Mouse (Mus musculus) heart, adult 2 months (tissue): Measurements from ENCODE around the gene Tsg101. TPM values are rescaled to one million over a fixed set of nuclear protein-coding genes. Genes with fewer than 3 reads are reported as not detected.
A peak's percentile ranks its signal among the peaks of the same experiment; 100 is the strongest.

Experiments used
- DNase-seq, 2 experiments: peaks; one replicate each; pipeline ENCODE4 v3.0.0; 2021
- H3K27ac ChIP-seq: fragments of 200-600 bp; 2 replicates; pipeline ENCODE4 v1.8.1; 2022
- H3K27me3 ChIP-seq: fragments of 200-500 bp; 2 replicates; pipeline ENCODE4 v1.6.1; 2012; ENCODE audit warnings: mild to moderate bottlenecking, low read length, inconsistent platforms, mixed read lengths; ENCODE audit not compliant: control insufficient read depth, insufficient read depth
- H3K36me3 ChIP-seq: fragments of 200-500 bp; 2 replicates; pipeline ENCODE4 v1.6.1; 2012; ENCODE audit warnings: low read length, inconsistent platforms; ENCODE audit not compliant: control insufficient read depth, insufficient read depth
- H3K4me1 ChIP-seq: fragments of 200-500 bp; 2 replicates; pipeline ENCODE4 v1.6.1; 2011; ENCODE audit warnings: low read length; ENCODE audit not compliant: control insufficient read depth, insufficient read depth
- H3K4me3 ChIP-seq: fragments of 200-600 bp; 2 replicates; pipeline ENCODE4 v1.8.1; 2022
- H3K79me2 ChIP-seq: fragments of 200-500 bp; replicated peaks from 2 replicates; pipeline ENCODE4 v1.6.1; 2012; ENCODE audit warnings: mild to moderate bottlenecking, inconsistent platforms, low read length, moderate library complexity, mixed read lengths; ENCODE audit not compliant: control insufficient read depth, insufficient read depth
- H3K9ac ChIP-seq: fragments of 200-500 bp; 2 replicates; pipeline ENCODE4 v1.6.1; 2012; ENCODE audit warnings: low read depth, mild to moderate bottlenecking, control low read depth, inconsistent platforms, low read length, mixed read lengths
- CTCF ChIP-seq: fragments of 200-600 bp; IDR thresholded peaks from 2 replicates; pipeline ENCODE4 v1.8.1; 2022; ENCODE audit warnings: antibody characterized with exemption, mild to moderate bottlenecking, moderate library complexity
- EP300 ChIP-seq: fragments of 200-500 bp; IDR thresholded peaks from 2 replicates; pipeline ENCODE4 v1.6.1; 2011; ENCODE audit warnings: low read depth, low read length, control low read depth; ENCODE audit not compliant: insufficient read depth
- POLR2A ChIP-seq: fragments of 200-500 bp; IDR thresholded peaks from 2 replicates; pipeline ENCODE4 v1.6.1; 2011; ENCODE audit warnings: mild to moderate bottlenecking, low read depth, low read length, control low read depth; ENCODE audit not compliant: insufficient read depth
- WGBS: fragments of 180-500 bp; shearing (Covaris S2); methylation state at CpG from one replicate; pipeline ENCODE4 v1.1.7; 2018; 5-methylcytosine and 5-hydroxymethylcytosine counted together
- intact Hi-C: fragments of 180-260 bp; cut with DNase I; formaldehyde crosslinking; loops from one replicate; pipeline ENCODE4 v1.15.1; 2025
- polyA plus RNA-seq: library from polyadenylated mRNA; depleted of rRNA; stranded (reverse); fragments of >200 nt; gene quantifications from 2 replicates; pipeline ENCODE4 v1.2.3, GENCODE M21; 2012
- total RNA-seq, 2 experiments: library from RNA; stranded (reverse); gene quantifications; 2 replicates each; pipeline ENCODE4 v1.2.3; 2021

Tsg101 gene
- total and polyA plus RNA-seq, 3 experiments = 56.5 to 64.3 (median 62.5) TPM

GRCm38 (mm10) chr7:46851026-46851425, 68.7 kb downstream of the Tsg101 start:
- Histone ChIP-seq H3K79me2 (no peaks in the 10 kb centered on the region), H3K4me3 (no peak overlapping the region), H3K27me3 (no peaks in the 10 kb centered on the region), H3K36me3 (peaks cover 14% of the 10 kb centered on the region), H3K4me1 (0 out of 2 replicates have a peak, but pooled peaks cover 1% of the 10 kb centered on the region), H3K9ac (no peak overlapping the region), H3K27ac (no peak overlapping the region)
- TF ChIP-seq POLR2A = no peak
- TF ChIP-seq CTCF = peak; percentile 50
- TF ChIP-seq EP300 = no peak
- WGBS = 79% methylated on average over 7 of the region's 7 CpGs
- no peak for DNase-seq
- intact Hi-C loops = loop anchor here (5.0 kb wide), 1 partner anchor 34 kb away; no protein-coding TSS in a partner anchor

DNA sequence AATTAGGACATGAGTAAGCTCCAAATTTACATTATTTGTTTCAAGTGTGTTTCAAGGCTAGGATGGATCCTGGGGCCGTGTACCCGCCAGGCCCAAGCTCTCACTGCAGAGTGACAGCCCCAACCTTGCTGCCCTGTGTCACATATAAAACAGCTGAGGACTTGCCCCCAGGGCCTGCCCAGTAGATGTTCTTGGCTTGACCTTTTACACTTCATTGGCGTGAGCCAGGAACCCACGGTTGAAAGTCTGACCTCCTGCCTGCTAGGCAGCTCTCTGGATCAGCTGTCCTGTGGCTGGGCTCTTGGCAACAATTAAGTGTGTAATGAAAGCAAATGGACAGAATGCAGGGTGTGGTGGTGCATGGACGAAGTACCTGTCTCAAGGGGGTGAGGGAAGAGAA, 70.5 kb downstream of the Tsg101 start:
- Histone ChIP-seq H3K4me1 (peaks cover 6% of the 10 kb centered on the region), H3K27ac (no peak overlapping the region), H3K27me3 (no peaks in the 10 kb centered on the region), H3K36me3 (peaks cover 14% of the 10 kb centered on the region), H3K79me2 (no peaks in the 10 kb centered on the region), H3K4me3 (no peak overlapping the region), H3K9ac (no peak overlapping the region)
- 64% methylated on average over 5 of the region's 5 CpGs for WGBS
- DNase-seq = no peak
- intact Hi-C loops = loop anchor here (5.0 kb wide), 2 partner anchors 68 to 163 kb away; partner anchors contain the start of gene Tsg101
- TF ChIP-seq EP300 = no peak
- TF ChIP-seq CTCF = no peak
- TF ChIP-seq POLR2A = no peak

DNA sequence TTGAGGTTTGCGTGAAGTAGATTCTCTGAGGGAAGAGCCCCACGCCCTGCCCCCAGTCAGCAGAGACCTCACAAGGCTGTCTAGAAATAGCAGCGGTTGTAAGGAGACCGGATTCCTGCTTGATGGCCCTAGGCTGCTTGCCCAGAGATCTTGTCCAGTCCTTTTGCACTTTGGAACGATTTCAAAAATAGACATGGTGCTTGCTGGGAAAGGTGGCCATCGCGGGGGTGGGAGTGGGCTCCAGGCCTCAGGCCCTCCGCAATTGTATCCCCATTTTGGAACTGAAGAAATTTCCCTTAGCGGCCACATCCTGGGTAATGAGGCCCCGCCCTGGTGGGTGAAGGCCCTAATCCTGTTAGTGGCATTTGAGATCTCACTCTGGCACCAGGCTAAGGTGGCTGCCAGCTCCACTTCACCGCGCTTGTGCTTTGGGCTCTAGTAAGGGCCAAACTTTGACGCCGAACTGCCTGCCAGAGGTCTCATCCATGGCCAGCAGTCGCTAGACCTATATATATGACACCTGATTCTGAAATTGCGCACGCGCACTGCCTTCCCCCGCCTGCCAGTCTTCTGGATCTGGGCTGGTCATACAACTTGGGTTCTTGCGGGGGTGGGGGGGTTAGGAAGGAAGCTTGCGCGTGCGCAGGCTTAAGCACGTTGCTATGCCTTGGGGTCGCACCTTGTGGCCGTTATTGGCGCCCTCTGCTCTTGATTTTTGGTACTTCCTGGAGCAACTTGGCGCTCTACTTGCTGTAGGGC, 73.1 kb downstream of the Tsg101 start:
- Histone ChIP-seq H3K79me2 (no peaks in the 10 kb centered on the region), H3K36me3 (peaks cover 14% of the 10 kb centered on the region; the same call in 1 of the 2 replicates), H3K4me1 (peaks cover 6% of the 10 kb centered on the region), H3K27ac (peak overlapping the region; percentile 99), H3K4me3 (peak overlapping the region; percentile 99), H3K27me3 (no peaks in the 10 kb centered on the region), H3K9ac (peak overlapping the region; percentile 95)
- DNase-seq = peak; percentile 68 to 79
- intact Hi-C loops = loop anchor here (2.0 to 5.0 kb wide), 3 partner anchors 50 to 166 kb away; partner anchors contain the start of genes Gtf2h1, Hps5 and Tsg101
- TF ChIP-seq POLR2A (peak; percentile 35; the same call in 1 of the 2 replicates), EP300 (no peak), CTCF (peak; percentile 50)
- WGBS = under 1% methylated on average over 28 of the region's 28 CpGs

DNA sequence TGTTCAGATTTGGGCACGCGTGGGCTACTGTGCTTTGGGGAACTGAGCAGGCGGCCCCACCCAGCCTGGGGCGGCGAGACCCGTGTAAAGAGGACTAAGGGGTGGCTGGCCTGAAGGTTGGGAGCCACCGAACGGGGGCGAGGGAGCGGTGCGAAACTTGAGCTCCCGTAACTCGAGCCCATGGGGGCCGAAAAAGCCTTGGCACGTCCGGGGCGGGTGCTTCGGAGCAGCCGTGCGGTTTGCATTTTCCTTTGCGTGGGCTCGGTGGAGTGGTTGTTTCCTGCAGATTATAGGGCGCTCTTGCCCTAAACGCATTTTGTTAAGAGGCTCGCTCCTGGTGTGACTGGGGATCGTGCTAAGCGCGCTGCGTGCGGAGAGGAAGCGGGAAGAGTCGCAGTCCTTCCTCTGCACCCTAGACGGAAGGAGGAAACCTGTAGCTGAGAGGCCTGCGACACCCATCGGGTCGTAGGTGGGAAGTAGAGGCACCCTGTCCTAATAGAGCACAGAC, 73.7 kb downstream of the Tsg101 start:
- H3K79me2 ChIP-seq = no peaks in the 10 kb centered on the region
- H3K27me3 ChIP-seq = no peaks in the 10 kb centered on the region
- TF ChIP-seq POLR2A = no peak
- no peak for TF ChIP-seq EP300
- no peak for TF ChIP-seq CTCF
- peak in 1 of 2 experiments; percentile 66 for DNase-seq
- peaks cover 6% of the 10 kb centered on the region for H3K4me1 ChIP-seq
- WGBS = under 1% methylated on average over 36 of the region's 36 CpGs
- H3K36me3 ChIP-seq = peaks cover 14% of the 10 kb centered on the region; the same call in 1 of the 2 replicates
- intact Hi-C loops = loop anchor here (2.0 to 5.0 kb wide), 4 partner anchors 17 to 166 kb away; partner anchors contain the start of genes Gtf2h1, Hps5 and Tsg101
- H3K9ac ChIP-seq = peak overlapping the region; percentile 95
- peak overlapping the region; percentile 99 for H3K27ac ChIP-seq
- H3K4me3 ChIP-seq = peak overlapping the region; percentile 99

- no peaks in the 10 kb centered on the region for H3K27me3 ChIP-seq
- intact Hi-C loops = loop anchor here (2.0 to 5.0 kb wide), 3 partner anchors 17 to 167 kb away; partner anchors contain the start of gene Tsg101
- peak overlapping the region; percentile 99 for H3K4me3 ChIP-seq
- peaks cover 14% of the 10 kb centered on the region; the same call in 1 of the 2 replicates for H3K36me3 ChIP-seq
- H3K79me2 ChIP-seq = no peaks in the 10 kb centered on the region
- DNase-seq = peak; percentile 96 to 97
- H3K4me1 ChIP-seq = peaks cover 6% of the 10 kb centered on the region
- H3K27ac ChIP-seq = peak overlapping the region; percentile 99
- TF ChIP-seq POLR2A (peak; percentile 97), EP300 (no peak)
- WGBS = under 1% methylated on average over 51 of the region's 51 CpGs
- peak overlapping the region; percentile 95 for H3K9ac ChIP-seq
Measured at GRCm38 (mm10) chr7:46845211-46845977, 74.4 kb downstream of the Tsg101 start.
